Mouse (Mus musculus) gastrocnemius, adult 2 months (tissue): ENCODE data around the gene Rtn4. TPM values are rescaled to one million over a fixed set of nuclear protein-coding genes. Genes with fewer than 3 reads are reported as not detected.

Experiments
- DNase-seq: peaks from one replicate; pipeline ENCODE4 v3.0.0; 2022
- H3K27ac ChIP-seq: fragments of 200-600 bp; 2 replicates; pipeline ENCODE4 v1.8.1; 2022; ENCODE audit warnings: mild to moderate bottlenecking
- H3K4me3 ChIP-seq: fragments of 200-600 bp; 2 replicates; pipeline ENCODE4 v1.8.1; 2022; ENCODE audit warnings: mild to moderate bottlenecking, moderate library complexity
- CTCF ChIP-seq: fragments of 200-600 bp; IDR thresholded peaks from 2 replicates; pipeline ENCODE4 v1.8.1; 2022; ENCODE audit warnings: antibody characterized with exemption, mild to moderate bottlenecking, moderate library complexity
- intact Hi-C: fragments of 180-260 bp; cut with DNase I; formaldehyde crosslinking; loops from one replicate; pipeline ENCODE4 v1.15.1; 2025
- total RNA-seq, 2 experiments: library from RNA; stranded (reverse); gene quantifications; 2 replicates each; pipeline ENCODE4 v1.2.3; 2021

Rtn4 gene
- total RNA-seq, 2 experiments from 2014 or later, result 639 to 764 TPM

GRCm38 (mm10) chr11:29718541-29718940 lies 25.8 kb downstream of the Rtn4 start:
- H3K27ac ChIP-seq, result peak overlapping the region; percentile 92
- TF ChIP-seq CTCF, result no peak
- H3K4me3 ChIP-seq, result peak overlapping the region; percentile 76
- DNase-seq, result peak; percentile 59
- intact Hi-C loops, result loop anchor here (2.0 to 10.0 kb wide), 2 partner anchors 90 to 306 kb away; partner anchors contain the start of gene Eml6

DNA sequence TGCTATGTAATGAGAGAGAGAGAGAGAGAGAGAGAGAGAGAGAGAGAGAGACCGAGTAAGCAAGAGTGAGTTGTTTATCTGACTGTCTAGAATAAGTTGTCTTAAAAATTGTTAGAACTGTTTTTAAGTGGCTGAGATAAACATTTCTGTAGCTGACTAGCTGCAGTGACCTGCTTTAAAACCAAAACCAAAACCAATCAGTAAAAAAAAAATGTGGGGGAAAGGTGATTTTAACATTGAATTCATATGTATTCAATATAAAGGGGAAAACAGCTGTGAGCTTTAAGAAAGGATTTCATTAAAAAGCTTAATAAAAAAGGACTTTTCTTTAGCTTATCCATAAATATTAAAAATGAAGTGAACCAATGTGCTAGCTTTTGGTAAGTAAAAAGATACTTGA lies 26.9 kb downstream of the Rtn4 start:
- peak overlapping the region; percentile 76 for H3K4me3 ChIP-seq
- intact Hi-C loops, result loop anchor here (2.0 to 10.0 kb wide), 2 partner anchors 89 to 305 kb away; partner anchors contain the start of gene Eml6
- H3K27ac ChIP-seq, result peak overlapping the region; percentile 92
- no peak for DNase-seq
- no peak for TF ChIP-seq CTCF

- H3K27ac ChIP-seq, result peak overlapping the region; percentile 86
- no peak for DNase-seq
- peak; percentile 28; the same call in 1 of the 2 replicates for TF ChIP-seq CTCF
- no peak overlapping the region for H3K4me3 ChIP-seq
- intact Hi-C loops, result loop anchor here (5.0 kb wide), 1 partner anchor 73 kb away; no protein-coding TSS in a partner anchor
These were observed 31.5 kb downstream of the Rtn4 start for GRCm38 (mm10) chr11:29724213-29724612.

GRCm38 (mm10) chr11:29725167-29725566 lies 32.4 kb downstream of the Rtn4 start:
- TF ChIP-seq CTCF, result no peak
- no peak for DNase-seq

GRCm38 (mm10) chr11:29725610-29726009 lies 32.9 kb downstream of the Rtn4 start:
- peak; percentile 51 for TF ChIP-seq CTCF
- DNase-seq, result no peak
- intact Hi-C loops, result no loop called here
- H3K27ac ChIP-seq, result peak overlapping the region; percentile 86
- H3K4me3 ChIP-seq, result peak overlapping the region; percentile 46

More at GRCm38 (mm10) chr11:29725167-29725566, 32.4 kb downstream of the Rtn4 start:
- H3K4me3 ChIP-seq, result peak overlapping the region; percentile 46
- peak overlapping the region; percentile 86 for H3K27ac ChIP-seq
- intact Hi-C loops, result no loop called here

DNA sequence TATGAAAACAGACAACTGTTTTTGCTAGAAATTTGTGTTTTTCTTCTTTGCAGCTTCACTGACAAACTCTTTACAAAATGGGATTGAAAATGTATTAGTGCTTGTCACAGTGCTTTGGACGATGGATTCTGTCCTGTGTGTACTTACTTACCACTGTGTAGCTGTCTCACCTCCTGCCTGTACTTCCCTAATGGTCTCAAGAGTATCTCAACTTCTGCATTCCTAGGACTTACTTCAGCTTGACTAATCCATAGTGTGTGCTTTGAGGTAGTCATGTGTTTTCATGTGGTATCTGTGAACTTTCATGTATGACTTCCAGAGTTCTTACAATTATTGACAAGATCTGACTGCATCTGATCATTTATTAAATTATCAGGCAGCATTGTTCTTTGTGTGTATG lies 35.2 kb downstream of the Rtn4 start:
- no peak for TF ChIP-seq CTCF
- intact Hi-C loops, result no loop called here
- no peak for DNase-seq
- no peak overlapping the region for H3K4me3 ChIP-seq
- H3K27ac ChIP-seq, result peak overlapping the region; percentile 86; the same call in 1 of the 2 replicates

- intact Hi-C loops, result no loop called here
- TF ChIP-seq CTCF, result no peak
- H3K27ac ChIP-seq, result no peak overlapping the region
- DNase-seq, result no peak
- no peak overlapping the region for H3K4me3 ChIP-seq
These were observed 47.0 kb downstream of the Rtn4 start for GRCm38 (mm10) chr11:29739752-29740151.

DNA sequence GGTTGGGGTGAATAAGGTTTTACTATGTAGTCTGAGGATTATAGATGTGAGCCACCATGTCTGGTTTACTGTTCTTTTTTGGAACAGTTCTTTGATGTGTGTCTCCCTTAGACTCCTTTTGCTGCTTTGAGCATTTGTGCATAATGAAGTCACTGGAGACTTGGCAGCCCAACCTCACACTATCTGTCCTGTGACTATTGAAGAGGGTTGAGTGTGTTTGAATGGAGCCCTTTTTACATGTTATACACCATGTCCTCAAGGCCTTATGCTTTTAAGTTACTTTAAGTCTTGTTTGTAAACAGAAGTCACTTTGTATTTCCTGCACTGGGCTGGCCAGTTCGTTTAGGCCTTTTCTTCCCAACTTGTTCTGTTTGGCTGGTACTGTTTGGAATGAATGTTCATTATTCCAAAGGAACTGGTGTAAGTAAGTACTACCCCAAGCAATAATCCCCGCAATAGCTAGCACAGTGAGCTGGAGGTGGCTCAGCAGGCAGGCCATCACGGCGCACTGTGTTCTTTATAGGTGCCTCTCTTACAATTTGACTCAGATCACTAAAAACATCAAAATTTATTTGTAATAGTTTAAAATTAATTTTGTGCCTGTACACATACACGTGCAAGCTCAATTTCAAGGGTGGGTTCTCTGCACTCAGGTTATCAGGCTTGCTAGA lies 52.1 kb downstream of the Rtn4 start:
- no peak for DNase-seq
- no peak overlapping the region for H3K27ac ChIP-seq
- no peak for TF ChIP-seq CTCF
- no peak overlapping the region for H3K4me3 ChIP-seq
- intact Hi-C loops, result no loop called here

DNA sequence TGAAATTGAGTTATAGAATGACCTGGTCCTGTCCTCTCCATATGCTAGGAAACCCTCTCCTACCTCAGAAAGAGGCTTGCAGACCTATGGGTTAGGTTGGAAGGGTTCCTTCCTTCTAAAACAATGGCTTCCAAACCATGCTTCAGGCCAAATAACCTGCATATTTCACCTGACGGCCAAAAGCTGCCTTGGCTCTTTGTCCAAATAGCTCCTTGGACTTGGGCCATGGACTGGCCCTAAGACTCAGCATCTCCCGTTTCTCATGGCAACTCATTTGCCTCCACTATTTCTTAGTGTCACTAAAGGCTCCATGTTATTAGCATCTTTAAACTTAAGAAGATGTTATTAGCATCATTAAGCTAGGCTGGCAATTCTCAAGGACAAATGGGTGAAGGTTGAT lies 52.8 kb downstream of the Rtn4 start:
- TF ChIP-seq CTCF, result no peak
- intact Hi-C loops, result no loop called here
- no peak overlapping the region for H3K4me3 ChIP-seq
- DNase-seq, result no peak
- no peak overlapping the region for H3K27ac ChIP-seq

DNA sequence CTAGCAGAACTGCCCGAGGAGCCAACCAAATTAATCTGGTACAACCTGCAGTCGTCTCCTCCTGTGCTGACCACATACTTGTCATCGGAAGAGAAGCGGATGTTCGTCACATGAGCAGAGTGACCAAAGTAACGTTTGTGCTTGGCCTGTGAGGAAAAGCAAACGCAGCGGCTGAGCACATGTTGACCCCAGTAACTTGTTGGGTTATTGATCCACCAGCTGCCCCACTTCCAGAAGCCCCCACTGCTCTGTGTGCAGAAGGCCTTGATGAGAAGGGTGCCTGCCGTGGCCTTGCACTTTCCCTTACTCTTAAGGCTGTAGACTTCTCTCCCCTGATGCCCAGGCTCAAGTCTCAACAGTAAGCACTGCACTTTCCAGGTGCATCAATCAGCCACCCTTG lies 53.5 kb downstream of the Rtn4 start:
- TF ChIP-seq CTCF, result no peak
- DNase-seq, result no peak
- Histone ChIP-seq H3K4me3 (no peak overlapping the region), H3K27ac (no peak overlapping the region)
- intact Hi-C loops, result no loop called here

- intact Hi-C loops, result no loop called here
- no peak for DNase-seq
- Histone ChIP-seq H3K4me3 (no peak overlapping the region), H3K27ac (no peak overlapping the region)
- TF ChIP-seq CTCF, result no peak
These were observed 54.6 kb downstream of the Rtn4 start for GRCm38 (mm10) chr11:29747365-29747764.

DNA sequence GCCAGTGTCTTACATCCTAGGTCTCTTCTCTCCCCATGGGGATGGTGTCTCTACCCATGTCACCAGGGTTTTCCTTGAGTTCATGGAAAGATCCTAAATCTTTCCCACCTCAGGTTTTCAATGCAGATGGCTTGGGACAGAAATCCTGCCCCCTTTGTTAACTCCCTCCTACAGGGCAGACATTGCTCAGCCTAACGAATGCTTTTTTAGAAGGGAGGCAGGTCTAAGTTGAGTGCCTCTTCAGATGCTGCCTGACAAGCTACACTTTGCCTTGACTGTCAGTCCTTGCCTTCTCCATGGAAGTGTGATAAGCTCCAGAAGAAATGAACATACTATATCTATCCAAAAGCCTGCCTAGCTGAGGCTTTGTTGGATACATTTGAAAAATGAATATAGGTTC lies 55.1 kb downstream of the Rtn4 start:
- Histone ChIP-seq H3K4me3 (no peak overlapping the region), H3K27ac (no peak overlapping the region)
- intact Hi-C loops, result no loop called here
- no peak for DNase-seq
- no peak for TF ChIP-seq CTCF

DNA sequence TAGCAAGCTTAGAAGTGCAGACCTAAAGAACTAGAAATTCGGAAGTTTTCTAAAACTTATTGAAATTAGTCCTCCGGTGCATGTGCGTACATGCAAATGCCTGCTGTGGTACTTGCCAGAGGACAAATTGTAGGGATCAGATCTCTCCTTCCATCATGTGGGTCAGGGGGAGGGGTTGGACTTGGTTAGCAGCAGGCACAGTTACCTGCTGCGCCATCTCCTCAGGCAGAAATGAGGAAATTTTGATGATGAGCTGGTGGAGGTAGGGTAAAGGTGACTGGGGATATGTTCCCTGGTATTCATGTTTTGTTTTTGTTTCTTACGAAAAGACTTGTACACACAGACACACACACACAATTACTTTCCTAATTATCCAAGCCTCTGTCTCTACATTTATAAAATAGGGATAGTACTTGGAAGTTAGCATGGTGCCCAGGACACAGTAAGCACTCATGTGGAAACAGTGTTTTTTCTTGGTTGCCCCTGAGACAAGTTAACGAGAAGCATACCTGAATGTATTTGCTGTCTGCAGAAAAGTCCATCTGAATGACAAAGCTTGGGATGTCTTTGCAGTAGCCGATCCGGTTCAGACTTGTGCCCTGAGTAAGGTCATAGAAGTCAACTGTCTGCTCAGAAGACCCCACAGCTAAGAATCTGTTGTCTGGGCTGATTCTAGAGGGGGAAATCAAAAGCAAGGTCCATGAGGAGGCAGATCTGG lies 56.2 kb downstream of the Rtn4 start:
- Histone ChIP-seq H3K4me3 (no peak overlapping the region), H3K27ac (no peak overlapping the region)
- TF ChIP-seq CTCF, result no peak
- DNase-seq, result no peak
- intact Hi-C loops, result no loop called here
